Mouse (Mus musculus) cortical plate, adult 2 months (tissue): Measurements from ENCODE around the gene D8Ertd738e. TPM values are rescaled to one million over a fixed set of nuclear protein-coding genes. Genes with fewer than 3 reads are reported as not detected.
"Not testable (repeated sequence)": the region's sequence is repeated elsewhere in the genome, so short reads cannot be mapped to it uniquely, and the experiment has no call there.

ENCODE experiments used
- H3K27ac ChIP-seq: fragments of 200-500 bp; 2 replicates; pipeline ENCODE4 v1.5.1; 2012; ENCODE audit warnings: low read length, control low read depth, inconsistent platforms; ENCODE audit not compliant: insufficient read depth
- H3K4me1 ChIP-seq: fragments of 200-500 bp; 2 replicates; pipeline ENCODE4 v1.6.1; 2011; ENCODE audit warnings: low read length; ENCODE audit not compliant: control insufficient read depth, insufficient read depth
- H3K4me3 ChIP-seq: fragments of 200-500 bp; 2 replicates; pipeline ENCODE4 v1.5.1; 2011; ENCODE audit warnings: mild to moderate bottlenecking, low read length, control low read depth; ENCODE audit not compliant: insufficient read depth
- CTCF ChIP-seq: fragments of 200-500 bp; IDR thresholded peaks from 2 replicates; pipeline ENCODE4 v1.5.1; 2011; ENCODE audit warnings: mild to moderate bottlenecking, control low read depth, low read length; ENCODE audit not compliant: insufficient read depth; ENCODE audit errors: extremely low read depth
- POLR2A ChIP-seq: fragments of 200-500 bp; IDR thresholded peaks from 2 replicates; pipeline ENCODE4 v1.6.1; 2011; ENCODE audit warnings: mild to moderate bottlenecking, low read length, control low read depth; ENCODE audit not compliant: insufficient read depth; ENCODE audit errors: extremely low read depth
- polyA plus RNA-seq: library from polyadenylated mRNA; depleted of rRNA; stranded (reverse); fragments of >200 nt; gene quantifications from 2 replicates; pipeline ENCODE4 v1.2.3, GENCODE M21; 2012; rRNA removed

D8Ertd738e gene
- 202 and 213 TPM in 2 replicates for polyA plus RNA-seq

- Histone ChIP-seq H3K4me1 (no peaks in the 10 kb centered on the region), H3K27ac (no peak within 1 kb of the TSS), H3K4me3 (peak within 1 kb of the TSS; percentile 77)
- TF ChIP-seq CTCF (no peak), POLR2A (peak; percentile 95)
These were observed at the start of gene D8Ertd738e for GRCm38 (mm10) chr8:84249257-84250170. Gene D8Ertd738e (minus strand): TSS chr8:84249719.

- Histone ChIP-seq H3K4me3 (no peak overlapping the region), H3K27ac (no peak overlapping the region), H3K4me1 (no peaks in the 10 kb centered on the region)
- no peak for TF ChIP-seq CTCF
- TF ChIP-seq POLR2A, result no peak
These were observed 47.7 kb upstream of the D8Ertd738e start for GRCm38 (mm10) chr8:84297029-84297785.

DNA sequence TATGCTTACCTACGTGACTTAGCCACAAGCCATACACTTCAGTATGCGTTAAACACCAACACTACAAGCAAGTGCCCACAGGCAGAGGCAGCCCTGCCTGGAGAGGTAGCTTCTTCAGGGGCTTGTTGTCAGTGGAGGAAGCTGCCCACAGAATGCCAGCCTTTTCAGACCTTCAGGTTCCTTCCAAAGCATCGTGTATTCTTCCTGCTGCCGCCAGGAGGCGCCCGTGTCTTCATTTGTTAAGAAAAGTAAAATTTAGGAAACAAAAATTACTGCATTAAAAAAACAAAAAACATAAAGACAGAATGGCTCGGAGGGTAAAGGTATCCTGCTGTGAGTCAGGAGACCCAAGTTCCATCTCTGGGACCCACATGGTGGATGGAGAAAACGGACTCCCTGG lies 42.2 kb upstream of the D8Ertd738e start:
- Histone ChIP-seq H3K4me3 (no peak overlapping the region), H3K4me1 (no peaks in the 10 kb centered on the region), H3K27ac (no peak overlapping the region)
- TF ChIP-seq CTCF (peak; percentile 69), POLR2A (no peak)

GRCm38 (mm10) chr8:84291086-84291485 lies 41.6 kb upstream of the D8Ertd738e start:
- Histone ChIP-seq H3K27ac (no peak overlapping the region), H3K4me1 (no peaks in the 10 kb centered on the region), H3K4me3 (no peak overlapping the region)
- TF ChIP-seq POLR2A, result no peak
- TF ChIP-seq CTCF, result no peak

DNA sequence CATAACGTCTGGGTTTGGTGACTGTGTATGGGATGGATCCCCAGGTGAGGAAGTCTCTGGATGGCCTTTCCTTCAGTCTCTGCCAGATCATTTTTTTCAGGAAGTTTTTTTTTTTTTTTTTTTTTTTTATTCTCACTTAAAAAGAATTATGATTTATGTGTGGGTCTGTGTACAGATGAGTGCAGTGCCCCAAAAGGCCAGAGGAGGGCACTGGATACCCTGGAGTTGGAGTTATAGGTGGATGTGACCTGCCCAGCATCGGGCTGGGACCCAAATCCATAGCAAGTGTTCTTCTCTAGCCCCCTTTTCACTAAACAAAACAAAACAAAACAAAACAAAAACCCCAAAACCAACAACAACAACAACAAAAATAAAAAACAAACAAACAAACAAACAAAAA lies 39.4 kb upstream of the D8Ertd738e start:
- H3K27ac ChIP-seq, result no peak overlapping the region
- H3K4me3 ChIP-seq, result no peak overlapping the region
- TF ChIP-seq POLR2A (no peak), CTCF (0 out of 2 replicates have a peak, but pooled peaks have one; percentile 8)
- H3K4me1 ChIP-seq, result no peaks in the 10 kb centered on the region

GRCm38 (mm10) chr8:84285665-84286064 lies 36.1 kb upstream of the D8Ertd738e start:
- peak; percentile 61 for TF ChIP-seq CTCF
- H3K4me1 ChIP-seq, H3K27ac ChIP-seq: not testable (repeated sequence)

GRCm38 (mm10) chr8:84284608-84285063 lies 35.1 kb upstream of the D8Ertd738e start:
- no peak overlapping the region for H3K4me3 ChIP-seq
- TF ChIP-seq CTCF, result no peak
- TF ChIP-seq POLR2A, result no peak
- no peak overlapping the region for H3K27ac ChIP-seq
- H3K4me1 ChIP-seq, result no peaks in the 10 kb centered on the region

More at GRCm38 (mm10) chr8:84285665-84286064, 36.1 kb upstream of the D8Ertd738e start:
- H3K4me3 ChIP-seq, result not testable (repeated sequence)

GRCm38 (mm10) chr8:84280777-84281176 lies 31.3 kb upstream of the D8Ertd738e start:
- no peak overlapping the region for H3K27ac ChIP-seq
- H3K4me1 ChIP-seq, result no peaks in the 10 kb centered on the region
- no peak for TF ChIP-seq POLR2A
- TF ChIP-seq CTCF, result no peak
- H3K4me3 ChIP-seq, result no peak overlapping the region

- H3K27ac ChIP-seq, result no peak overlapping the region
- no peak overlapping the region for H3K4me3 ChIP-seq
- H3K4me1 ChIP-seq, result no peaks in the 10 kb centered on the region
- TF ChIP-seq CTCF, result no peak
- no peak for TF ChIP-seq POLR2A
These were observed 26.9 kb upstream of the D8Ertd738e start for GRCm38 (mm10) chr8:84276447-84276846.
